In genomic region chr4:150347387-150347672, GRCm38 (mm10) we compare ENCODE assay signal across 10 mouse cellular contexts.
A peak's percentile ranks its signal among the peaks of the same experiment; 100 is the strongest.
DNase-seq lines count a peak whose midpoint lies in the region; ATAC-seq and TF ChIP-seq lines count a peak whose summit lies in the region.
"Had no signal": no experiment of that assay in that cellular context is flagged by ENCODE, and none has a peak within 500 bp of the region (broad histone marks: within the 10 kb centered on the region; RNA-seq: fewer than 3 reads in every experiment).

No protein-coding gene starts in this region.

- H3K27ac ChIP-seq in left cerebral cortex, adult 2 months, result no peak overlapping the region
- H3K27ac ChIP-seq: embryonic facial prominence, embryonic 13.5 days had no signal

- H3K4me3 ChIP-seq in left cerebral cortex, adult 2 months, result no peak overlapping the region
- H3K4me3 ChIP-seq: embryonic facial prominence, embryonic 13.5 days; midbrain, embryonic 12.5 days had no signal

- TF ChIP-seq CTCF in left cerebral cortex, adult 2 months (IDR thresholded peaks at IDR 0.05), result peak; percentile 85

- peak; percentile 30 to 49 for DNase-seq in cerebellum, adult 18-20 months
- peak in 1 of 2 experiments; percentile 22 for DNase-seq in left cerebral cortex, adult 2 months (ENCODE audit: extremely low spot score in 1 of 2, low spot score in 2 of 2)
- no peak for DNase-seq in left cerebral cortex, adult 11 months (ENCODE audit: low spot score)
- DNase-seq in R1 (ENCODE audit: low read depth, low spot score), result peak; percentile 34
- peak; percentile 49 for DNase-seq in forelimb bud, embryonic 11.5 days (ENCODE audit: low read depth, low spot score)
- no peak for DNase-seq in spleen, adult 12 weeks (ENCODE audit: low spot score)
- no peak for DNase-seq in T-cell, adult 2 months (ENCODE audit: low spot score)

- intact Hi-C loops in left cerebral cortex, adult 2 months (cut with DNase I), result loop anchor here (1.0 to 5.0 kb wide), 2 partner anchors 119 to 270 kb away; no protein-coding TSS in a partner anchor

- no peak for ATAC-seq in cerebellum, adult (ENCODE audit: insufficient number of reproducible peaks, low FRiP score, low TSS enrichment)

Comparison
In these comparisons a context has a peak if more than half of its experiments do, and no peak if none do; other contexts are left out.
1. DNase-seq: peak in cerebellum, adult 18-20 months (2 of 2), R1 (single experiment) and forelimb bud, embryonic 11.5 days (single experiment); none in left cerebral cortex, adult 11 months (single experiment), spleen, adult 12 weeks (single experiment) and T-cell, adult 2 months (single experiment).